Mouse (Mus musculus) brain, adult 10 weeks (tissue): ENCODE measurements around the gene Ldhd. TPM values are rescaled to one million over a fixed set of nuclear protein-coding genes. Genes with fewer than 3 reads are reported as not detected.

Source experiments
- polyA plus RNA-seq: library from polyadenylated mRNA; stranded (reverse); fragments of 350-450 nt; fragmentation: Illumina TruSeq; extraction: RNeasy Lipid Tissue Mini Kit (QIAGEN cat#74804); gene quantifications from one replicate; pipeline ENCODE4 v1.2.3, GENCODE M21; 2015; ENCODE audit warnings: low read depth, low replicate concordance

The Ldhd gene
- 16.4 TPM for polyA plus RNA-seq

DNA sequence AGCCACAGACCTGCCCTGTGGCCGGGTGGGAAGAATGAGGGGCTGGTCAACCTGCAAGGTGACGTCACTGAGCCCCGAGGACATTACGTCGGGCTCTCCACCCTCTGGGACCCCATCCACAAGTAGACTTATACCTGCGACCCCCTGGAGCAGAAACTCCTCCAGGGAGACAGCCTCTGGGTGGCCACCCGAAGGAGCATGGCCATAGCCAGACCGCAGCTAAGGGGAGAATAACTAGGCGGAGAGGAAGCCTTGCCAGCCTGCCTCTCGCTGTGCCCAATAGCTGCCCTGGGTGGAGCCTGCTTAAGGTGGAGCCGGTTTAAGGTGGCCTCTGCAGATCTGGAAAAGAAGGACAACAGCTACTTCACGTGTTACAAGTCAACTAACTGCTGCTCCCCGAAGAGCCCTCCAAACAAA is at the start of gene Ldhd:
TSS of gene Ldhd (minus strand) at position 270 of the 417 bp plus-strand sequence.

DNA sequence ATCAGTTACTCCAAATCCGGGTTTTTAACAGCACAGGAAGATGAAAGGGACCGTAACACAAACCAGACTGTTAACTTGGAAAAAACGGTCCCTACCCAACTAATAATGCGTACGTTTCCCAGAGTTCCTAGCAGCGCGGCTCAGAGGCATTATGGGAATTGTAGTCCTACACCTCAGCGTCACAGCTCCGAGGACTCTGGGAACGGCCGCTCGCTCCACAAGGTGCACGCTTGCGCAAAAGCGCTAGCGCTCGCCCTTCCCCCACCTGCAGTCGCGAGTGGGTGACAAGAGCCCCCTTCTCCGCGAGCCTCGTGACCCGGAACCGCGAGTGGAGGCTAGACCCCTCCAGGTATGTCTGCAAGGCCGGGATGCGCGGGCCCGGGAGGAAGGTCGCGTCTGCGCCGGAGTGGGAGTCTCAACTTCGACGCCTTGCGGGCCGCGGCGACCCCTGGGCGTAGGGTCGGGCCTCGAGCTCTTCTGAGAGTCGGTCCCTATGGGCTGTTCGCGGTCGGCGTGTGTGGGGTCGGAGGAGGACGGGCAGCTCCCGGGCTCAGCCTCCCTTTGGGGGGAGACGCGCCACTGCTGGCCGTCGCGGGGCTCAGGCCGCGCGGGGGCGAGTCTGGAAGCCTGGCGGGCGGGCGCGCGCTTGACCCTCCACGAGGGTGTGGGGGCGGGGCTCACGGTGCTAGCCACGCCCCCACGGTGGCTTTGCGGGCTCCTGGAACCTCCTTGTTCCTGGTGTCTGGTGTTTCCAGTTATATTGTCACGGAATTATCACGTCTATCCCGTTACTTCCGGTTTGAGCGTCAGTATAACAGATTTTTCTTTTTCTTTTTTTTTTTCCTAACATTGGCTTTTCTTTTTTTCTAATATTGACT is 13.3 kb upstream of the Ldhd start, which contains the start of gene Zfp1:
TSS of gene Zfp1 (plus strand) at position 138 of the 878 bp plus-strand sequence.

Other genes starting within 250 kb of the Ldhd start
- gene Fa2h, start 236.6 kb downstream of the Ldhd start, polyA plus RNA-seq, result 44.5 TPM
- 16.3 TPM for gene Wdr59, start 108.3 kb downstream of the Ldhd start, polyA plus RNA-seq
- 111 TPM for gene Znrf1, start 94.3 kb downstream of the Ldhd start, polyA plus RNA-seq
- 22.3 TPM for gene Zfp1, start 13.0 kb upstream of the Ldhd start, polyA plus RNA-seq
- not detected for gene Ctrb1, start 60.6 kb upstream of the Ldhd start, polyA plus RNA-seq
- gene Bcar1, start 113.4 kb upstream of the Ldhd start, polyA plus RNA-seq, result 35.4 TPM
- 146 TPM for gene Cfdp1, start 223.9 kb upstream of the Ldhd start, polyA plus RNA-seq
- gene Tmem170, start 246.4 kb upstream of the Ldhd start, polyA plus RNA-seq, result 3.3 TPM